Mouse (Mus musculus) testis, adult 2 months (tissue): ENCODE measurements around the gene Ntn4.

ENCODE experiments used
- CTCF ChIP-seq: fragments of 200-500 bp; IDR thresholded peaks from 2 replicates; pipeline ENCODE4 v1.5.1; 2012; ENCODE audit warnings: low read depth, mild to moderate bottlenecking, inconsistent platforms, low read length, moderate library complexity; ENCODE audit not compliant: control insufficient read depth, insufficient read depth, insufficient replicate concordance
- POLR2A ChIP-seq: fragments of 200-500 bp; IDR thresholded peaks from 2 replicates; pipeline ENCODE4 v1.6.1; 2012; ENCODE audit warnings: low read depth, mild to moderate bottlenecking, inconsistent platforms, low read length, moderate library complexity; ENCODE audit not compliant: control insufficient read depth

- TF ChIP-seq CTCF (no peak), POLR2A (no peak)
Observed at GRCm38 (mm10) chr10:93672646-93673479, 32.4 kb downstream of the Ntn4 start.
